Mouse (Mus musculus): ENCODE results near the gene Gpr84.

GRCm38 (mm10) chr15:103354690-103355089, 44.3 kb upstream of the Gpr84 start:
- TF ChIP-seq CTCF (IDR thresholded peaks at IDR 0.05; ENCODE audit: insufficient read depth, low read length) = no peak
- no peak for TF ChIP-seq POLR2A (IDR thresholded peaks at IDR 0.05; ENCODE audit: borderline replicate concordance, extremely low read depth, low read depth, low read length)
